Mouse (Mus musculus) adrenal gland, adult 8-10 months (tissue): Measurements from ENCODE around the gene Luc7l2. TPM values are rescaled to one million over a fixed set of nuclear protein-coding genes. Genes with fewer than 3 reads are reported as not detected.

Source experiments
- DNase-seq: peaks from one replicate; pipeline ENCODE4 v3.0.0; 2022
- total RNA-seq, 4 experiments: library from RNA; stranded (reverse); gene quantifications; 2 replicates each; pipeline ENCODE4 v1.2.4; 2022

The Luc7l2 gene
- total RNA-seq, 4 experiments from 2014 or later: 137 to 303 (median 206) TPM

DNA sequence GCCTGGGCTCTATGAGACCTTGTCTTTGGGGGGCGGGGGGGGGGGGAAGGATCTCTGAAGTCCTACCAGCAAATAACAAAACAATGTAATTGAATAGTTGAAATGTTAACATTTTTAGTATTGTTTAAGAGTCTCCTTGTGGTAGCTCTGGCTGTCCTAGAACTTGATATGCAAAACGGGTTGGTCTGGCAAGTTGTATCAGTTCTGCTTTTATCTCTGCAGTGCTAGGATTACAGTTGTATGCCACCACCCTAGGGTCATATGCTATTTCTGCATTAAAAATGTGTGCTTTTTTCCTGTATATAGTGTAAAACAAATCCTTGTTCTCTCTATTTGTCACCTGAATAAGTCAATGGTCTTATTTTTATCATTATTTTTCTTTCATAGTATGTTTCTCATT, 25.0 kb downstream of the Luc7l2 start:
- DNase-seq: no peak

DNA sequence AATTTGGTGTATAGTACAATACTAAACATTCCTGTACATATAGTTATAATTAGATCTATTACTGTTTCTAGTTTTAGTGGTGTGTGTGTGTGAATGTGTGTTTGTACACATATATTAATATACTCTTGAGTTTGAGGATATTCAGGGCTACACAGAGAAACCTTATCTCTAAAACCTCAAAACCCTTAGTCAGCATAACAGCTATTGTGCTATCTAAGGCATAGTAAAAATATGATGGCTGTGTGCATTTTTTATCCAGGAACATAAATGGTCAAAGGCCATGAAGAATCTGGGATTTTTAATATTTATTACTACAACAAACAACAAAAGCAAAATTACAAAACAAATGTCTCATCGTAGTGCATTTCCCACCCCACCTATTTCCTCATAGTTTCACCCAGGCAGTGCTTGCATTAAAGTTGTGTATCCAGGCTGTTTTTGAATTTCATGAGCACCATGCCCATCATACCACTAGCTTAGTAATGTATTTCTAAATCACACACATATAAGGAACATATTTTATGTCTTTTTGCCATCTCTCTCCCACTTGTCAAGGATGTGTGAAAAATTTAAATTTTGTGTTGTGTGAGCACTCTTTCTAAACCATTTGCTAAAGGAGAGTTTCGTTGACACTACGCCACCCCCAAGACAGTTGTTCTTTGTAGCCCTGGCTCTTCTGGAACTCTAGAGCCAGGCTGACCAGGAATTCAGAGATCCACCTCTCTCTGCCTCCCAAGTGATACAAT, 29.2 kb downstream of the Luc7l2 start:
- DNase-seq: no peak

DNA sequence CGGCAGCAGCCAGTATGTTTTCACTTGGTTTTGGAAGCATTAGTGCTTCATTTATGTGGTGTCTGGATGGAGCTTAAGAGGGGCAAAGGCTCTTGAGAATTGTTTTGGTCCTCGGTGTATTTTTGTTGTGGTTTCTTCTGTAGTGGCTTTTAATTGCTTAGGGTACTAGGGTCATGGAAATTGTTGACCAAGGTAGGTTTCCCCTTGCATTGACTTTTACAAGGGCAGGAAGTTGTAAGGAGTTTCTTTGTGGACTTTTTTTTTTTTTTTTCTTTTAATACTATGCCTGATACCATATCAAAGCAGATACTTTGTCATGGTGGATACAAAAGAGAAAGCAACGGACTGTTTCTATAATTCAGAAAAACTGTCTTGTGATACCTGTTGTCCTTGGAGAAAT, 30.6 kb downstream of the Luc7l2 start:
- no peak for DNase-seq

DNA sequence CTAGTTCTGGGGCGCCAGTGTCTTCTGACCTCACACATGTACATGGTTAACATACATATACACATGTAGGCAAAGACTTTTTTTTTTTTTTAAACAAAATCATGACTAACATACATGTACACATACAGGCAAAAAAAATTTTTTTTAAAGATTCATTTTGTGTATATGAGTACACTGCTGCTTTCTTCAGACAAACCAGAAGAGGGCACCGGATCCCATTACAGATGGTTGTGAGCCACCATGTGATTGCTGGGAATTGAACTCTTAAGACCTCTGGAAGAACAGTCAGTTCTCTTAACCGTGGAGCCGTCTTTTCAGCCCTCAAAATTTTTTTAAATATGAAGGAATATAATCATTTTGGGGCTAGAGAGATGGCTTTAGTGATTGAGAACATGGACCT, 46.3 kb downstream of the Luc7l2 start:
- DNase-seq: no peak

DNA sequence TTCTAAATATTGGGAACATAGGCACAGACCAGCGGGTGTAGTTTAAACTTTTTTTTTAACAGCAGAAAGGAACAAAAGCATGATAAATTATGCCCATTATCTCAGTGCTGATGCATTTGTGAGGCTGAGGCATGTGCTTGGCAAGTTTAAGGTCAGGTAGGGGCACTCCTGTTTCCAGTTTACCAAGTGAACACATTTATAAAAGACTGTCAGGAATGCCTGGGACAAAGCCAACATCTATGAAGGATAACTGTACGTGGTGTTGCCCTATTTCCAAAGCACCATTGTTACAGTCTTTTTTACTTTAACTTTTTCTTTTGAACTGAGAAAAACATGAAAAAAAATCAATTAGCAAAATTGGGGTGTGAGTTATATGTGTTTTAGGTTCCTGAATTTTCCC, 58.8 kb downstream of the Luc7l2 start:
- no peak for DNase-seq

DNA sequence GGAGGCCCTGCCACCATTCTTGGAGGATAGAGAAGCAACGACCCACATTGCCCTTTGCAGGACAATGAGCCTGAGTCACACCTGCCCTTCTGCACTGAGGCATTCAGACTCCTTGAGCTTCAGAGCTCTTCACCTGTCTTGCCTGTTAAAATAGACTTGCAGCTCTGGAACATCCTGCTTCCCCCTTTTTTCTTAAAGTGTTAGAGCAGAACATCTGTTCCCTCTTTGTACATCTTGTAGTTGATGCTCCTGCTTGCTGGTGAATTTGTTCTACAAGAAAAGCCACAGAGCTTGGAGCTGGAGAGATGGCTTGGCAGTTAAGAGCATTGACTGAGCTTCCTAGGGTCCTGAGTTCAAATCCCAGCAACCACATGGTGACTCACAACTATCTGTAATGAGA, 71.3 kb downstream of the Luc7l2 start:
- DNase-seq: no peak

DNA sequence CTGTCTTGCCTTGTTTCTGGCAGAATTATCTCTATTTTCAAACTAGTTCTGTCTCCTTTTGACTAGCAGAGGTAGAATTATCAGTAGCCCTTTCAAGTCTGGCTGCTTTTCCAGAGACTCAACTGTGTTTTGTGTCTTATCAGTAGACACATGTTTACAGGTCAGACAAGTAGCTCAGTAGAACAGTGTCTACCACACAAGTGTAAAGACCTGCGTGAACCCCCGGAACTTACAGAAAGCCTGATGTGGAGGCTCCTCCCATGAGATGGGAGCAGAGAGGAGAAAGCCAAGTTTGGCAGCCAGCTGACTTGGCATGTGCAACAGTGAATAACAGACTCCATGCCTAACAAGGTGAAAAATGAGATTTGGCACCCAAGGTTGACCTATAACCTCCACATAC, 72.3 kb downstream of the Luc7l2 start:
- DNase-seq: no peak

DNA sequence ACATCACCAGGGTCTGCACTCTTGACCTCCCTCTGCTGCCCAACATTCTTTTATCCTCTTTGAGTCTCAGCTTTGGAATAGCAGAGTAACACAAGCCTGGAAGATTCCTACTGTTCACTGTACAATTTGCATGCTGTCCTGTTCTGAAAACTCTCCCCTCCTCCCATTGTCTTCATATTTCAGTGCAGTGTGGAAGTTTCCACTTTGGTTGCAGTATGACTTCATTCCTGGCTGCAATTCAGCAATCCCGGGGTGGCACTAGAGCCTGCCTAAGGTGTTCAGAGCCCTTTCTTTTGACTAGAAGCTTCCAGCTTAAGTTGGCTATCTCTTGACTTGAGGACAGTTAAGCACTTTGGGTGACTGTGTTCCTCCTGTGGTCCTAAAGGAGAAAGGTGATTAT, 73.3 kb downstream of the Luc7l2 start:
- no peak for DNase-seq

DNA sequence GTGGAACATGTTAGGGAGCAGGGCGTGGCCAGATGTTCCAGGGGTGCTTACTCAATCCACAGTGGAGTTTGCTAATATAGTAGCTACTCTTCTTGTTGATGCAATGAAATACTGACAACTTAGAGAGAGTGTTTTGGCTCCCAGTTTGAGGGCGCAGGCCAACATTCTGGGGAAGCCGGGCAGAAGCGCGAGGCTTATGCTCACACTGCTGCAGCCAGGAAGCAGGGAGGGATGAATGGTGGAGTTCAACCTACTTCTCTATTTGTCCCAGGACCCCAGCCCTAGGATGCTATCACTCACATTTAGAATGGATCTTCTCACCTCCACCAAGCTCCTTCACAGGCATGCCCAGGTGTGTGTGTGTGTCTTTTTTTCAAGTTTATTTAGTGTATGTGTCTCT, 75.0 kb downstream of the Luc7l2 start:
- DNase-seq: no peak

DNA sequence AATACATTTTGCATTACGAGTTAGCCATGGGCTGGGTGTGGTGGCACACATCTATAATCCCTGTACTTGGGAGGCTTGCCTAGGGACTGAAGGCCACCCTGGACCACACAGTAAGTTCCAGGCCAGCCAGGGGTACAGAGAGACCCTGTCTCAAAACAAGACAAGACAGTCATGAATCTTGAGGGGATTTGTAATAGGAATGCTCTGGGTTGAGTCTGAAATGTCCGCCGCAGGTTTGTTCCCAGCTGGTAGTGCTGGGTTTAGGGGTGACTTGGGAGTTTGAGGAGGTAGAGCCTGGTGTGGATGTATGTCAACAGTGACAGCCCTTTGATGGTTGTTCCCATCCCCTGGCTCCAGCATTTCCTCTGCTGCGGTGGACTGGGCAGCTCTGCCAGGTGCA, 75.9 kb downstream of the Luc7l2 start:
- DNase-seq: no peak

DNA sequence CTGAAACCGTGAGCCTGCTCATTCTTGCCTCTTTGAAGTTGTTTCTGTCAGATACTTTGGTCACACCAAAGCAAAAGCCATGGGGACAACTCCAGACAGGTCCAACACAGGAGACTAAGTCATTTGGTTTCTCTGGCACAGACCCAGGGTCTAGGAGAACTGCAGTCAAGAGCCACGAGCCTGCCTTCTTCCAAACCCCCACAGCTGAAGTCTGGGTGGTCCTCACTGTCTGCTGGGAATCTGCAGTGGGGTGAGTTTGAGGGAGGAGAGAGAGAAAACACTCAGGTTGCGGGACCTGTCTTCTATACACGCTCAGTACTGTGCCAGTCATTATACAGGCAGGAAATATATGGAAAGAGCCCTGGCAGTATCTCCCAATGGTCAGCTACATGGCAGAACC, 76.4 kb downstream of the Luc7l2 start:
- no peak for DNase-seq

DNA sequence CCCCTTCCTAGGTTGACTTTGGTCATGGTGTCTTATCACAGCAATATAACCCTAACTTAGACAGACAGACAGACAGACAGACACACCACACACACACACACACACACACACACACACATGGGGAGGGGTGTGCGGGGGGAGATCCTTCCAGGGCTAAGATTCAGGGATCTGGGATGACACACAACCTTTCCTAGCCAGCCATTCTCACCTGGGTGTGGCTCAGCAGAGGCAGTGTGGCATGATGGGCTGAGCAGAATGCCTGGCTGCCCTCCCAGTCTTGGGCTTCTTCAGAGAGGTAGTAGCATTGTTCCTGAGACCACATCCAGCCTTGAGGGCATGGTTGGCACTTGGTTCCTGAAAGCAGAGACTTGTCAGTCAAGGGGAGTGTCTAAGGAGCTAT, 78.4 kb downstream of the Luc7l2 start:
- DNase-seq: no peak

DNA sequence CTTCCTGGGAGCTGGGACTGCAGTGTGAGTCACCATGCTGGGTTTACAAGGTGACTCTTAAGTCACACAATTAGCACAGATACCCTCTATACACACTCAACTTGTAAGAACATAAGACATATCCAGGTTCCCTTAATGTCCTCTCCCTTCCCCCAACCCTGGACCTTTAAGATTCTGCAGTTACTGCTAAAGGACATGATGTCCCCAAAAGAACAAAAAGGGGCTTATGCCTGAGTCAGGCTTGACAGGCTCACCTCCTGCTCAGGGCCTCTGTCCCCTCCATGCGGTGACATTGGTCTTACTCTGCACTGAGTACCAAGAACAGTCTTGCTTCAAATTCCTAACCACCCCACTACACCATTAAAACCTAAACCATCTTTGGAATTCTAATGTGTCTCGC, 81.7 kb downstream of the Luc7l2 start:
- no peak for DNase-seq

DNA sequence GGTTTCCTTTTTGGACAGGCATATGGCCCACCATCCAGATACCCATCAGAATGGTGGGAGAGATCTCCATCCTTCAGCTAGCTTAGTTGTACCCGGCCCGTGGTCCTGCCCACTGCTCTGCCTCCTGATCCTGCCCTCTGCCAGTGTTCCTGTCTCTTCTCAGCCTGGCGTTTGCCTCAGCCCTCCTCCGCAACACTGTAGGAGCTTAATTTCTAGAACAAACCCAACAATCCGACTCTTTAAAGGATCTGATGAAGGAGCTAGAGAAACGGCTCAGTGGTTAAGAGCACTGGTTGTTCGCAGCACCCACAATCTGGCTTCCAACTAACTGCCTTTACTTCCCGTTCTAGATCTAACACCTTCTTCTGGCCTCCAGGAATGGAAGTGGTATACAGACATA, 83.3 kb downstream of the Luc7l2 start:
- no peak for DNase-seq

DNA sequence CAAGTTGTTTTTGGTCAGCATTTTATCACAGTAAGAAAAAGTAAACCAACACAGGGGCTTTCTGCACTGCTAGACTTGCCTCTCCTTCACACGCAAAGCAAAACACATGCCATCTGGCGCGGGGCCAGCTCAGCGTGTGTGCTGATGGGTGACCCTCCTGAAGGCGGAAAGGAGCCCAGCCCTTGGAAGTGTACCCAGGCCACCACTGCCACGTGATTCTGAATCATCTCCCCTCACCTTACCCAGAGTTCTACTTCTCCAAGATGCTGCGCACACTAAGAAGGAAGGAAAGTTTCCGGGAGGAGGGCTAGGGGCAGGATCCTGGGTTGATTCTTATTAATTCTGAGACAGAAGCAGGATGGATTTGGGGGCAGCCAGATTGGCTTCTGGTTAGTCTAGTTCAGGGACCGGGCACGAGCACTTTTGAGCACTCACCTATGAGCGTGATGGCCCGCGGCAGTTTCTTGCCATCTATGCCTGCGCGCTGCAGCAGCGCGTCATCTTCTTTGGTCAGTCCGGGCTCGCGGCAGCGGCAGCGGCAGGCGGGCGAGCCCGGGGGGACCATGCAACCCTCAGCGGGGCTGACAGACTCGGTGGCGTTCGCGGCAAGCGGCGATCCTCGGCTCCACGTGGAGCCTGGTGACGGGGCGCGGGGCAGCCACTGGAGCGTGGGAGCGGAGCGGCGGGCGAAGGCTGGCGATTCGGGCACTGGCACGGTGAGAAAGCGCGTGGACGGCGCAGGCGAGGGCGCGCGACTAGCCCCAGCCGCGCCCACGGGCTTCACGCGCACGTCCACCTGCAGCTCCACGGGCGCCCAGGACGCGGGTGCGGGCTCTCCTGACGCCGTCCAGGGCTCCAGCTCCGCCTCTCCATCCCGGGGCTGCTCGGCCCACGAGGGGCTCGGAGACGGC, 85.1 kb downstream of the Luc7l2 start:
- DNase-seq: no peak

DNA sequence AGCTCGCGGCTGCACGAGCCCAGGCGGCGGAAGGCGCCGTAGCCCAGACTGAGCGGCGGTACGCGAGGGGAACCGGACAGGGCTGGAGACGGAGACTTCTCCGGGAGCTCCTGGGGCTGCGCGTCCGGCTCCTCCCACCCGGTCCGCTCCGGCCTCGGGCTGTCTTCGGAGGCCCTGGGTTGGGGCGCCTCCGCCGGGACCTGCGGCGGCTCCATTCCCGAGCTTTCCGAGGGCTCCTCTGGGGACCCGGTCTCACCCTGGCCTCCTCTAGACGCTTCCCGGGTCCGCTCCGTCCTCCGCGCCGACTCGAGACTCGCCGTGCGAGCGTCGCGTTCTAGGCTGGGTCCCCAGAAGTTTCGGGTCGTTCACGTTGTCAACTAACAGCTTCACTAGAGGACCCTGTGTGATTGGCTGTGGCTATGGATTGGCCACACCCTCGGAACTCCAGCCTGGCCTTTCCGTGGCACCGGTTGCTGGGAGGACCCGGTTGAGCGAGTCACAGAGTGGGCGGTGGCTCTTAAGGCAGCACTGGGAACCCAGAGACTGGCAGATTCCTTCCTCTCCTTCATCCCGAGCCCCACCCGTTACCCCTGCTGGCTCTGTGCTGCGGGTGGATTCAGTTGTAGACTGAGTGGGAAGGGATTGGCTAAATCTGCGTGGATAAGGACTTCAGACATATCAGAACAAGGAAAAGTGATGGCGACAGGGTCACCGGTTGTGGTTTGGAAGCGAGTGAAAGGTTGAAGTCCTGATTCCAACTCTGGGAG, 85.9 kb downstream of the Luc7l2 start, which contains the start of gene Klrg2:
TSS of gene Klrg2 (minus strand) at position 391 of the 767 bp plus-strand sequence.
- peak; percentile 78 for DNase-seq

DNA sequence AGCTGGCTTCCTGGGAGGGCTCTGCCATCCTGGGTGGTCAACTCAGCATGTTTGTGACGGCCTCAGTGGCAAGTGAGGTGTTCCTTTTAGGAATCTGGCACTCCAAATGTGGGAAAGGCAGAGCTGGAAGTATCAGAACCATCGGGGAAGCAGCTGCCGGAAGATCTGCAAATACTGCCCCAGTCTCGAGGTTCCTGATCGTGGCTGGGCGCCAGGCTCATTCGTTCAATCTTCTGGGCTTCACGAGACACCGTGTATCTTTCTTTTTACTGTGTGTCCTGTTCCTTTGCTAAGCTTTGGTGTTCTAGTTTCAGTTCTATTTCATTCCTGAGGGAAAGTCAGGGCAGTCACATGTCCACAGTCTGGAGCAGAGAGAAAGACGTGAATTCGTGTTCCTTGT, 89.3 kb downstream of the Luc7l2 start:
- DNase-seq: no peak

DNA sequence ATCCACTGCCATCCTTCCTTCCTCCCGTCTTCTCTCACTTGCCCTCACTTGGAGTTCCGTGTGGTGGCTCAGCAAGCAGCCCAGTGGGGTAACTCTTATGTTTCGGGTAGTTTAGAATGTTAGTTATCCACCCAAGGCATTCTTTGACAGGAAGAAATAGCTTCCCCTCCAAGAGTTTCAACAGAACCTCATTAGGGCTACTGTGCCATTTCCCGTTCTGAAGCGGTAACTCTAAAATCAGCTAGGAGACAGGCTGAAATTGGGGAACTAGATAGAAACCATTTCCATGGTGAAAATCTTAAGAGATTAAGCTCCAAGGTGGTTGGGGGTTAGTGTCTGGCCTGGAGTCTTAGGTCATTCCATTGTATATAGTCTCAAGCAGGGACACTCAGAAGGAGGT, 90.1 kb downstream of the Luc7l2 start:
- no peak for DNase-seq

DNA sequence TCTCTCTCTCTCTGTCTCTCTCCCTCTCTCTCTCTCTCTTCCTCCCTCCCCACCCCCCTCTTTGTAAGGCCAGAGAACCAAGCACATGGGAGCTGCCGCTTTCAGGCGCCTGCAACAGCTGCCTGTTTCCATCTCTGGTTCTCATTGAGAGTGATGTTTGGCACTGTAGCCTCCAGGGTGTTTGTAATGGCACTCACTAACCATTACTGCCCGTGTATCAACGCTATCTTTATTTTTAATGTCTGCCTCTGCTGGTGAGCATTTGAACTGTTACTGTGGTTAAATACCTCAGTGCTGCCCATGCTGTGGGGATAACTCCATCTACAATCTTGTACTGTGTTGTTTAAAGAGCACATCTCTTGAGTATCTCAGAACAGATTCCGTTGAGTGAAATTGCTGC, 90.5 kb downstream of the Luc7l2 start:
- DNase-seq: no peak

DNA sequence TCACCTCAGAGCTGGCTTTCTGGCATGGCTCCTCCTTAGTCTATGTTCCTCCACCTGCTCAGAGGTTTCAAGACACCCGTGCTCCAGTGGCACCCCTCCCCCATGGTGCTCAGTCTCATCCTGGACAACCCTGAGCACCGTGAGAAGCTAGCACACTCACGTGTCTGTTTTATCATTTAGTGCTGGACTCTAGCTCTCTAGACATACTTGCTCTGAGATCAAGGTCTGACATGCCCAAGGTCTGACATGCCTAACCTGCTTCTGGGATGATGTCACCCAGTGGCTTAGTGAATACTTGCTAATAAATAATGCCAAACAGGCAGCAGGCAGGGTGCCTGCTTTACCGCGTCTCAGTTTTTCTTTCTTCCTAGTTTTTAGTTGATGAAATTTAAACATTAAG, 91.5 kb downstream of the Luc7l2 start:
- peak; percentile 60 for DNase-seq

DNA sequence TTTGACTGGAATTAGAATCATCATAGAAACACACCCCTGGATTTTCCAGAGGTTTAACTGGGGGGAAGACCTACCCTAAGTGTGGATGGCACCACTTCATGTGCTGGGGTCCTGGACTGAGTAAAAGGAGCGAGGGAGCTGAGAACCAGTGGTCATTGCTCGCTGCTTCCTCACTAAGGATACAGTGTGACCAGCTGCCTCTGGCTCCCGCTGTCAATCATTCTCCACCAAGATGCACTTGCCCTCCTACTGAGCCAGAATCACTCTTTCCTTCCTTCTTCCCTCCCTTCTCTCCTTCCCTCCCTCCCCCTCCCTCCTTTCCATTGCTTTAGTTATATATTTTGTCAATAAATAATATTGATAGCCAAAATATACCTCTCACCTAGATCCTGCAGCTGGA, 91.9 kb downstream of the Luc7l2 start:
- DNase-seq: no peak

DNA sequence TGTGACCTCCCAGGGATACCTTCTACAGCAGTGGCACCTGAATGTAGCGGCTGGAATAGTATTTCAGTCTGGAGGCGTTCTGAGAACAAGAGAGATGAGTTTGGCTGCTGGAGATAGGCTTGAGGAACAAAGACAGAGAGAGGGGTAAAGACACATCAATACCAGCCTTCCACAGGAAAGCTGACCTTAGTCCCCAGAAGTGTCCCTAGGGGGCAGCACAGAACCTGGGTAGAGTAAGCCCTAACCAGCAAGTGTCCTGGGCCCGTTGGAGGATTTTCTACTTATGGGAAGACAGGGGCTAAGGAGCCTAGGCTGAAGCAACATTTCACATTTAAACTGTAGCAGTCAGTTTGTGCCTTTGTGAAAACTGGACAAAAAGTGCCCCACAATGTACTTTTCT, 98.4 kb downstream of the Luc7l2 start:
- DNase-seq: no peak

DNA sequence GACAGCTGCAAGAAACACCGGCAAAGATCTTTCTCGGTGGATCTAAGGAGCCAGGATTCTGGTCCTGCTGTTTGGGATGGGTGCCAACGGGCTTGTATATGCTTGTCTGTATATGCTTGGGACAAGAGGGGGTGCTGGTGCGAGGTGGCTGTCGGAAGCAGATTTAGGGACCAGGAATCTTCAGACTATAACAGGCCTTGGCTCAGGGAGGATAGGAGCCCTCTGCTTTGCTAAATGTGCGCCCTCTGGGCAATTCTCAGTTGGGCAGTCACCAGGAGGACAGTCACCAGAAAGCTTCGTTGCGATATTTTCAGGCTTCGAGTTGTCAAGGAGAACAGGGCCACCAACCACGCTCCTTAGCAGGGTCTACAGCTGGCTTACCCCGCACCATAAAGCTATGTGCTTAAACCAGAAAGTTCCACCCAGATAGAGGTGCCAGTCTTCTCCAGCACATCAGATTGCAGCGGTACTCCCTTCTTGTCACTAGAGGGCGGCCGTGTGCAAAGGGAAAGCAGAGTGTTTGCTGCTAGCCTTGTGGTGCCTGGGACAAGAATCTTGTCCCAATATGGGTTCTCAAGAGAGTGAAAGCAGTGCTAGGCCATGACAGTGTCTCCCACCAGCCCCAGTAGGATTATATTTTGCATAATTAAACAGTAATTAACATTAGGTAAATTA, 99.3 kb downstream of the Luc7l2 start:
- peak; percentile 41 for DNase-seq
